Mouse (Mus musculus) myocyte (in vitro differentiated cells): ENCODE measurements around the gene Col16a1.

Experiments used
- E2F4 ChIP-seq: IDR thresholded peaks from one replicate; pipeline ENCODE4 v1.6.1; 2011; ENCODE audit warnings: mild to moderate bottlenecking, control low read depth, moderate library complexity; ENCODE audit not compliant: insufficient read depth
- POLR2A ChIP-seq: IDR thresholded peaks from one replicate; pipeline ENCODE4 v1.6.1; 2011; ENCODE audit warnings: low read depth, mild to moderate bottlenecking, control low read depth, moderate library complexity; ENCODE audit not compliant: insufficient read length
- POLR2AphosphoS2 ChIP-seq: IDR thresholded peaks from one replicate; pipeline ENCODE4 v1.6.1; 2011; ENCODE audit warnings: low read depth, control low read depth; ENCODE audit not compliant: insufficient read length

DNA sequence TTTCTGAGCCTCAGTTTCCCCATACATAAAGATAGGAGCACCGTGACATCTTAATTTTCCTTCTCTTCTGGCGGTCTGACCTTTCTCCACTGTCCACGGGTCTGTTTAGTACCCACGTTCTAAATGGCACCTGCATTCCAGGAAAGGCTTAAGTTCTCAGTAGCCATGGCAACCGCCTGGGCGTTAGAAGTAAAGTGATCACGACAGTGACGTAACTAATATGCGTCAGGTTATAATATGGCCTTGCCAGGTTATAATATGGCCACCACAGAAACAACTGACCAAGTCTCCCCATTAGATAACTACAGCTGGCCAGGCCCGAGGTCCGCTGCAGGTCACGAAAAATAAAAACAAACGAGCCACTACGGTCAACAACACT lies 59.4 kb downstream of the Col16a1 start:
- TF ChIP-seq POLR2AphosphoS2 (no peak), POLR2A (no peak), E2F4 (no peak)
